Comparison of ENCODE assay signal across 8 mouse cellular contexts in genomic region chr16:21695242-21695578, GRCm38 (mm10). TPM values are rescaled to one million over a fixed set of nuclear protein-coding genes. Genes with fewer than 3 reads are reported as not detected.
DNase-seq lines count a peak whose midpoint lies in the region; ATAC-seq lines count a peak whose summit lies in the region.

No protein-coding gene starts in this region.

- H3K36me3 ChIP-seq in embryonic facial prominence, embryonic 13.5 days = no peaks in the 10 kb centered on the region
- no peaks in the 10 kb centered on the region for H3K36me3 ChIP-seq in heart, embryonic 12.5 days
- no peaks in the 10 kb centered on the region for H3K36me3 ChIP-seq in kidney, embryonic 14.5 days (ENCODE audit: control insufficient read depth, insufficient read depth, low read length)
- no peaks in the 10 kb centered on the region for H3K36me3 ChIP-seq in liver, embryonic 16.5 days (ENCODE audit: control insufficient read depth, insufficient read depth)
- H3K36me3 ChIP-seq in neural tube, embryonic 12.5 days = no peaks in the 10 kb centered on the region

- peak overlapping the region; percentile 96 for H3K4me2 ChIP-seq in embryonic facial prominence, embryonic 13.5 days
- H3K4me2 ChIP-seq in heart, embryonic 12.5 days = peak overlapping the region; percentile 93
- peak overlapping the region; percentile 87 for H3K4me2 ChIP-seq in kidney, embryonic 14.5 days (replicated peaks; ENCODE audit: low read depth, low read length)
- peak overlapping the region; percentile 75 for H3K4me2 ChIP-seq in liver, embryonic 16.5 days (ENCODE audit: low read depth, low read length)
- peak overlapping the region; percentile 91 for H3K4me2 ChIP-seq in neural tube, embryonic 12.5 days (replicated peaks)

- ATAC-seq in embryonic facial prominence, embryonic 13.5 days (ENCODE audit: insufficient number of reproducible peaks, insufficient read depth, low FRiP score, low TSS enrichment, low read depth) = peak; percentile 35; the same call in 1 of the 2 replicates
- ATAC-seq in heart, embryonic 12.5 days (ENCODE audit: insufficient number of reproducible peaks, low FRiP score) = peak; percentile 72
- ATAC-seq in kidney, embryonic 14.5 days (ENCODE audit: low FRiP score, low TSS enrichment) = peak; percentile 61
- 0 out of 2 replicates have a peak, but pooled peaks have one; percentile 35 for ATAC-seq in liver, embryonic 16.5 days (ENCODE audit: low read depth)
- peak; percentile 78 for ATAC-seq in neural tube, embryonic 12.5 days (ENCODE audit: low FRiP score, low read depth)

- H3K27me3 ChIP-seq in embryonic facial prominence, embryonic 13.5 days = no peaks in the 10 kb centered on the region
- H3K27me3 ChIP-seq in heart, embryonic 12.5 days (replicated peaks) = no peaks in the 10 kb centered on the region
- peaks cover 4% of the 10 kb centered on the region; the same call in 1 of the 2 replicates for H3K27me3 ChIP-seq in kidney, embryonic 14.5 days (ENCODE audit: control insufficient read depth, insufficient read depth, low read length)
- H3K27me3 ChIP-seq in liver, embryonic 16.5 days (ENCODE audit: control insufficient read depth, insufficient read depth, low read depth, low read length) = peaks cover 26% of the 10 kb centered on the region
- no peaks in the 10 kb centered on the region for H3K27me3 ChIP-seq in neural tube, embryonic 12.5 days (replicated peaks)

- H3K4me1 ChIP-seq in embryonic facial prominence, embryonic 13.5 days = peaks cover 23% of the 10 kb centered on the region
- H3K4me1 ChIP-seq in heart, embryonic 12.5 days (replicated peaks) = peaks cover 27% of the 10 kb centered on the region
- H3K4me1 ChIP-seq in kidney, embryonic 14.5 days (ENCODE audit: control insufficient read depth, insufficient read depth, low read length) = 0 out of 2 replicates have a peak, but pooled peaks cover 5% of the 10 kb centered on the region
- no peaks in the 10 kb centered on the region for H3K4me1 ChIP-seq in liver, embryonic 16.5 days (ENCODE audit: control insufficient read depth, low read depth, low read length)
- peaks cover 33% of the 10 kb centered on the region for H3K4me1 ChIP-seq in neural tube, embryonic 12.5 days

- peak overlapping the region; percentile 85 for H3K4me3 ChIP-seq in embryonic facial prominence, embryonic 13.5 days
- peak overlapping the region; percentile 79 for H3K4me3 ChIP-seq in heart, embryonic 12.5 days
- peak overlapping the region; percentile 70 for H3K4me3 ChIP-seq in kidney, embryonic 14.5 days (ENCODE audit: low read length)
- peak overlapping the region; percentile 66 for H3K4me3 ChIP-seq in liver, embryonic 16.5 days (ENCODE audit: low read depth, low read length)
- peak overlapping the region; percentile 87 for H3K4me3 ChIP-seq in neural tube, embryonic 12.5 days

- peak overlapping the region; percentile 91 for H3K9ac ChIP-seq in embryonic facial prominence, embryonic 13.5 days
- H3K9ac ChIP-seq in heart, embryonic 12.5 days = peak overlapping the region; percentile 89
- no peak overlapping the region for H3K9ac ChIP-seq in kidney, embryonic 14.5 days (ENCODE audit: low read depth, low read length)
- H3K9ac ChIP-seq in liver, embryonic 16.5 days (ENCODE audit: low read depth, low read length) = no peak overlapping the region
- peak overlapping the region; percentile 94 for H3K9ac ChIP-seq in neural tube, embryonic 12.5 days

- no peaks in the 10 kb centered on the region for H3K9me3 ChIP-seq in embryonic facial prominence, embryonic 13.5 days
- no peaks in the 10 kb centered on the region for H3K9me3 ChIP-seq in heart, embryonic 12.5 days (replicated peaks)
- H3K9me3 ChIP-seq in kidney, embryonic 14.5 days (ENCODE audit: control insufficient read depth, low read length) = 0 out of 2 replicates have a peak, but pooled peaks cover 2% of the 10 kb centered on the region
- H3K9me3 ChIP-seq in liver, embryonic 16.5 days (replicated peaks; ENCODE audit: control insufficient read depth, low read length) = no peaks in the 10 kb centered on the region
- H3K9me3 ChIP-seq in neural tube, embryonic 12.5 days = no peaks in the 10 kb centered on the region

- H3K27ac ChIP-seq in embryonic facial prominence, embryonic 13.5 days = no peak overlapping the region
- no peak overlapping the region for H3K27ac ChIP-seq in heart, embryonic 12.5 days (ENCODE audit: poor library complexity, severe bottlenecking)
- no peak overlapping the region for H3K27ac ChIP-seq in kidney, embryonic 14.5 days (ENCODE audit: low read depth, low read length)
- no peak overlapping the region for H3K27ac ChIP-seq in liver, embryonic 16.5 days (ENCODE audit: low read length)
- peak overlapping the region; percentile 94 for H3K27ac ChIP-seq in neural tube, embryonic 12.5 days

- 1% methylated on average over 12 of the region's 12 CpGs for WGBS in embryonic facial prominence, embryonic 13.5 days
- 2% methylated on average over 12 of the region's 12 CpGs for WGBS in heart, embryonic 12.5 days
- 4% methylated on average over 12 of the region's 12 CpGs for WGBS in kidney, embryonic 14.5 days
- WGBS in liver, embryonic 16.5 days (ENCODE audit: insufficient replicate concordance) = 5% methylated on average over 12 of the region's 12 CpGs
- WGBS in neural tube, embryonic 12.5 days = under 1% methylated on average over 9 of the region's 12 CpGs

- DNase-seq in A20 (ENCODE audit: low read depth, low spot score) = peak; percentile 66
- DNase-seq in adrenal gland, postnatal 25 days = peak; percentile 35
- no peak for DNase-seq in adipocyte (ENCODE audit: low spot score)

RNA-seq across cellular contexts. Expression of gene 2510009E07Rik, which starts 0.7 kb away (rescaled TPM):
- 16.2 and 24.8 TPM in 2 replicates for total RNA-seq in adrenal gland, postnatal 25 days (2021)
- polyA plus RNA-seq in embryonic facial prominence, embryonic 13.5 days (2015; fragmentation: Nextera tagmentation; extraction: Ambion mirVana) = 21.3 and 23.5 TPM in 2 replicates
- 26.7 and 26.8 TPM in 2 replicates for polyA plus RNA-seq in heart, embryonic 12.5 days (2016; fragmentation: Nextera tagmentation; extraction: Ambion mirVana)
- 8.0 and 12.5 TPM in 2 replicates for polyA plus RNA-seq in kidney, embryonic 14.5 days (2014; fragmentation: Nextera tagmentation; extraction: Ambion mirVana)
- 2.8 and 3.2 TPM in 2 replicates for polyA plus RNA-seq in liver, embryonic 16.5 days (2015; fragmentation: Nextera tagmentation; extraction: Ambion mirVana)
- 61.4 and 74.6 TPM in 2 replicates for polyA plus RNA-seq in neural tube, embryonic 12.5 days (2016; fragmentation: Nextera tagmentation; extraction: Ambion mirVana)

Comparison
In these comparisons a context has a peak if more than half of its experiments do, and no peak if none do; other contexts are left out.
1. H3K9ac ChIP-seq: peak in embryonic facial prominence, embryonic 13.5 days (single experiment), heart, embryonic 12.5 days (single experiment) and neural tube, embryonic 12.5 days (single experiment); none in kidney, embryonic 14.5 days (single experiment) and liver, embryonic 16.5 days (single experiment).
2. Peak in every context shown above with its lines, with median percentiles within 50 percentile points of each other: ATAC-seq, H3K4me2 ChIP-seq and H3K4me3 ChIP-seq.